Mouse (Mus musculus) ovary, postnatal 36 days (tissue): Measurements from ENCODE around the gene Polr2g.

ENCODE experiments used
- DNase-seq: peaks from one replicate; pipeline ENCODE4 v3.0.0; 2022; ENCODE audit warnings: low spot score, mixed read lengths

Gene Polr2g

DNA sequence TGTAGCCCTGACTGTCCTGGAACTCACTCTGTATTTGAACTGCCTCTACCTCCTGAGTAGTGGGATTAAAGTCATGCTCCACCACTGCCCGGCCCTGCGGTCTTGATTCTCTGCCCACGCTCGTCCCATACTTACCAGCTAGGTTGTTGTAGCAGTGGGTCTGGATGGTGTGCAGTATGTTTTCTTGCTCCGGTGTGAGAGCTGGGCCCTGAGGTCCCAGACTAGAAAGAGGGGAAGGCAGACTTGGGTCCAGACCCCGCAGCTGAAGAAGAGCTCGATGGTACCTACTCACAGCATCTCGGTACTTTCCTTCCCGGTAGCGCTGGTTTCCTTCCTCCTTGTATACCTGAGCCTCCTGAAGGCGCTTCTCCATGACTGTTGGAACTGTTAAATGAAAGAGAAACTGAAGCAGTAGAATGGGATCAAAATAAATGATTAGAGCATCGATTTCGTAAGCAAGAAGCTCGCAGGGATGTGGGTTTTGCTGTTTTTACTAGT is 20.0 kb upstream of the Polr2g start:
- no peak for DNase-seq

GRCm38 (mm10) chr19:8817001-8817400 is 18.6 kb upstream of the Polr2g start:
- no peak for DNase-seq

DNA sequence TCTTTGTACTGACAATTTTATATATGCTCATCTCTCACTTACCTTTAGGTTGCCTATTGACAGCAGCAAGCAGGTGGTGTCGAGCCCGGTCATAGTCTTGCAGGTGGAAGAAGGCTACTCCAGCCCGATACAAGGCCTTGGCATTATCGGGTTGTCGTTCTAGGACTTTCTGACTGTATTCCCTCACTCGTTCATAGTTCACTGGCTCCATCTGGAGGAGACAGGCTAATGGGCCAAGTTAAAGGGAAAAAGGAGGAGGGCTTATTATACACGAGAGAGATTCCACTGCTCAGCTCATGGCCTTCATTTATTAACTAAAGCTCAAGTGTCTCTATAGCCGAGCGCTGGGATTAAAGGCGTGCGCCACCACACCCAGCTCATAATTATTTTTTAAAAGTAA is 17.4 kb upstream of the Polr2g start:
- DNase-seq = no peak

GRCm38 (mm10) chr19:8806810-8807209 is 8.4 kb upstream of the Polr2g start:
- DNase-seq = no peak

DNA sequence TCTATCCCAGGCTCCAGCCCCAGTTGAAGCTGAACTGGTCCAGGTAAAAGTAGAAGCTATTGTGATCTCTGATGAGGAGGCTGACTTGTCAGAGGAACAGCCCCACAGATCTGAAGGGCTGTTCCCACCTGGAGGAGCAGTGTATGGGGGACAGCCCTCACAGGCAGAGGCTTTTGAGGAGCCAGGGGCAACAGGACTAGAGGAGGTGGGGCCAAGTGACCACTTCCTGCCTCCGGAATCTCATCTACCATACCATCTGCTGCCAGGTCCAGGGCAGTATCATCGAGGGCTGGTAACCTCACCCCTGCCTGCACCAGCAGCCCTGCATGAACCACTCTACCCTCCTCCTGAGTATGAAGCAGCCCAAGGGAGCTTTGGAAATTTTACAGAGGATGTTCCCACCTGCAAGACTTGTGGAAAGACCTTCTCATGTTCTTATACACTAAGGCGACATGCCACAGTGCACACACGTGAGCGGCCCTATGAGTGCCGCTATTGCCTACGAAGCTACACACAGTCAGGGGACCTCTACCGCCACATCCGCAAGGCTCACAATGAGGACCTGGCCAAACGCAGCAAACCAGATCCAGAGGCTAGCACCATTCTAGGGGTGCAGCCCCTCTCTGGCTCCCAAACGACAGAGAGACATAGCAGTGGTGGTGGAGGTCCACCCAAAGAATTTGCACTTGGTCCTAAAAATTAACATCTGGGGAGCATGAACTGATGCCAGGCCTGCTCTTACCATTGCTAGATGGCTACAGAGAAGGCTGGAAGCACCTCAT is 5.7 kb upstream of the Polr2g start:
- DNase-seq = no peak

- no peak for DNase-seq
These were observed 4.9 kb upstream of the Polr2g start for GRCm38 (mm10) chr19:8803204-8803780.

GRCm38 (mm10) chr19:8802130-8802821 is 3.9 kb upstream of the Polr2g start, which contains the start of gene Zbtb3:
TSS of gene Zbtb3 (plus strand) at chr19:8802555.
- peak; percentile 87 for DNase-seq

DNA sequence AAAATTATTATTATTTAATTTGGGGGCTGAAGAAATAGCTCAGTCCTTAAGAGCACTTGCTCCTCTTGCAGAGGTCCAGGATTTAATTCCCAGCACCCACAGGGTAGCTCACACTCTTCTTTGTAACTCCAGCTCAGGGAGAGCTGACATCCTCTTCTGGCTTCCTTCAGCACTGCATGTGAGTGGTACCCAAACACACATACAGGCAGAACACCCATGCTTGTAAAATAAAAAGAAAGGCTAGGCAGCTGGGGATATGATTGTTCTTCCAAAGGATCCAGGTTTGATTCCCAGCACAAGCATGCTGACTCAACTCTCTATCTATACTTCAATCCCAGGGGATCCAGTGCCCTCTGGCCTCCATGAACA is 554 bp upstream of the Polr2g start:
- DNase-seq = no peak

- no peak for DNase-seq
These were observed 8.2 kb downstream of the Polr2g start for GRCm38 (mm10) chr19:8790171-8790570.

DNA sequence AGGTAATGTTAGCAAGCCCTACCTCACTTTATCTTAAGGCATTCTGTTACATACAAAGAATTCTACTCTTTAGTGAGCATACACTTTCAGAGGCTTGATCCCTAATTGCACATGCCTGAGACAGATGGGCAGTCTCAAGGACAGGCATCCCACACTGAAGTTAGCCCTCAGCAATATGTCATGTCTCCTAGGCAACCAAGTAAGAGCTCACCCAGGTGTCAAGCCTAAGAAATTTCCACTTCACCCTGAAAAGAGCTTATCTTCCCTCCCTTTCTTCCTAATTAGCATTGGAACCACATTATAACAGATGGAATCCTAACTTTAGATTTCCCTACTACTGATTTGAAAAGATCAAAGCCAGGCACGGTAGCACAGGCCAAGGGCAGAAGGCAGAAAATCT is 9.2 kb downstream of the Polr2g start:
- no peak for DNase-seq

DNA sequence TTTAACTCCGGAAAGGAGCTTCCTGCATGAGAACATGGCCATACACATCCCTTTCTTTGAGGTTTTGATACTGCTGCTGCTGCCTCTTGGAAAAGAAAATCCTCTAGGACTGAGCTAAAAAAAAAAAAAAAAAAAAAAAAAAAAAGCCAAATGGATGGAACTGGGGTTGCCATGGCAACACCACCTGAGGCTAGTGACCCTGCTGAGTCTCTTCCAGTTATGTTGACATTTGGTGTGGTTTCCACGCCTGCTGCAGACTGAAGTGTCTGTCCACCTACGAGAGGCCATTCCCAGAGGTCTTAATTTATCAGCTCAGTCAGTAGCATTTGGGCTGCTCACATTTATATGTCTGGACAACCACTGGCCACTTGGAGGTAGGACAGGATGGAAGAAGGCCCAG is 9.9 kb downstream of the Polr2g start:
- no peak for DNase-seq

DNA sequence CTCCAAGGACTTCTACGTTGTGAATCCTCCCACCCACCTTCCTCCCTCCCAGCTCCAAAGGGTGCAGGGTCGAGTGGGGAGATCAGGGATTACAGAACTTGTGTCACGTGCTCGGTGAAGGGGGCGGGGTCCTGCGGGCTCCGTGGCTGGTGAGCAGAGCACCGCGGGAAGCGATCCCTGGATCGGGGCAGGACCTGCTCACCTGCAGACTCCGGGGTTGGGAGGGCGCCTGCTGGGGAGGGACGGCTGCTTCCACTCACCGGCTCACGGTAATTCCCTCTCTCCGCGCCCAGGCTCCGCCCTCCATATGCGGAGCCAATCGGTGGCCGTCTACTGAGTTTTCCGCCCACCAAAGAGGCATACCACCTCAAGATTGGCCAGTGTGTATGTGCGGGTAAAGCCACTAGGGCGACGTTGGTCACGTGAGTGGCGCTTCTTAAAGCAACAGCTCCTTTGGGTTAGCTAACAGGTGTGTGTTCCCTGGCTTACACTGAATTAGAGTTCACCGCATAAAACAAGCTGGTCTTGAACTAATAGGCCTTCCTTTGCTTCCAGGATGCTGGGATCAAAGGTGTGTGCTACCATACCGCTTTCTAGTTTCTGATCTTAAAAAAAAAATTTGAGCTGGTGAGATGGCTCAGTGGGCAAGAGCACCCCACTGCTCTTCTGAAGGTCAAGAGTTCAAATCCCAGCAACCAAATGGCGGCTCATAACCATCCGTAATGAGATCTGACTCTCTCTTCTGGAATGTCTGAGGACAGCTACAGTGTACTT is 12.2 kb downstream of the Polr2g start, which contains the start of gene Taf6l:
Gene Taf6l, minus strand, starts transcription at position 410 of the 774 bp plus-strand sequence.
- DNase-seq = peak; percentile 86

DNA sequence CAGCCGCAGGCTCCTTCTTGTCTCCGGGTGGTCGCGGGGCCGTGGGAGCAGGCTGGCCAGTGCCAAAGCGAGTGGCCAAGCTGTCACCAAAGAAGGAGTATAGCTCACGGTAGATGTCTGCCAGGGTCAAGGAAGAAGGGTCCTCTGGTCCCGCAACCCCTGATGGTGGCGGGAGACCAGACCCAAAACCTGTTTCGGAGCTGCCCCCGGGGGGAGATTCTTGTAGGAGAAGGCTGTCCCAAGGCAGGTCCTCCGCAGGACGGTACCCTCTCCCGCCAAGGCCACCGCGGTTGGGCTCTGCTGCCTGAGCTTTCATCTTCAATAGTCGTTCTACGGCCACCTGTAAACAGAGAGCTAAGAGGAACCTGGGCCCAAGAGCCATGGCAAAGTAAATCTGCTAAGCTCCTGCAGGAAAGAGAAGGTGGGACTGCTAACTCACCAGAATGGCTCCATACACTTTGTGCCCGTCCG is 23.4 kb downstream of the Polr2g start:
- DNase-seq = no peak

DNA sequence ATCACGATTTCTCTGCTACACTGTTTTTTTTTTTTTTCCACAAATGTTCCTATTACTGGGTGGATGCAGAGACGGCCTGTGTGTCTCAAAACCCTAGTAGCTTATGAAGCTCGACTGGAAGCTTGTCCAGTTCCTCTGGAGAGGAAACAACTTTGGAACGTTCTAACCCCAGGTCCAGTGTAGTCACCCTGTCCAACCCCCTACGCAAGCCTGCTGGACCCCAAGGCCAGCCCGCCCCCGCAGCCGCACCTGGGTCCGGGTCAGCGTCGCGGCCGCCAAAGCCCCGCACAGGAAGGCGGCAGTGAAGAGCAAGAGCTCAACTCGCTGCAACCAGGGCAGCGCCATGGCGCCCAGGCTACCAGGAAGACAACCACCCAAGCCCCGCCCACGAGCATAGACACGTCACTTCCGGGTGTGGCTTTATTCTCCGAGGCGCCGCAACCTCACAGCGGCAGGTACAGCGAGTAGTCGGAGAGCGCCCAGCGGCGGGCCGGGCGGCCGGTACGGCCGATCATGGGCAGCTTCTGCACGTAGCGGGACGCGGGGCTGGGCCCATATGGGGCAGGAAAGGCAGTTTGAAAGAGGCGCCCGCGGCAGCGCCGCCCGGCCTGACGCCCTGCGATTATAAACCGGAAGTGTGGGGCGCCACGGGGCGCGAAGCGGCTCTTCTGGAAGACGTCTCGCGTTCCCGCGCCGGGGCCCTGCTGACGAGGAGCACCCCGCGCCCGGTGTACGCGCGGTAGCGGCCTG is 24.1 kb downstream of the Polr2g start, which contains the start of gene Tmem179b:
Gene Tmem179b, minus strand, starts transcription at position 382 of the 750 bp plus-strand sequence.
- peak; percentile 96 for DNase-seq

- DNase-seq = no peak
These were observed 25.0 kb downstream of the Polr2g start for GRCm38 (mm10) chr19:8773409-8773808.

DNA sequence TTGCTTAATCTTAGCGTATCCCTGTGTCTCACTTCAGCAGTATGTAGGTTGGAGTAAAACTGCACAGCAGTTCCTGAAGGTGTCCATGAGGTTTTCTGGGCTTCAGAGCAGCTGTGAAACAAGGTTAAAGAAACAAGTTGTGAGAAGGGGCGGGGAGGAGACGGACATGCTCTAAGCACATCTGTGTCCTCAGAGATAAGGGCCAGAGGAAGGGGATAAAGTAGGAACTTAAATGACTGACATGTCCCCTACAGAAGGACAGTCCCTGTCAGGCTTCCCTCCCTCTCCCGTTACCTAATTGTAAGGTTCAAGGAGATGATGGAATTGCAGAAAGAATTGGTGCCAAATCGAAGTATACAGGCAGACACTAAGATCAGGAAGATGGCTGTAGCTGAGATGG is 25.4 kb downstream of the Polr2g start:
- no peak for DNase-seq

DNA sequence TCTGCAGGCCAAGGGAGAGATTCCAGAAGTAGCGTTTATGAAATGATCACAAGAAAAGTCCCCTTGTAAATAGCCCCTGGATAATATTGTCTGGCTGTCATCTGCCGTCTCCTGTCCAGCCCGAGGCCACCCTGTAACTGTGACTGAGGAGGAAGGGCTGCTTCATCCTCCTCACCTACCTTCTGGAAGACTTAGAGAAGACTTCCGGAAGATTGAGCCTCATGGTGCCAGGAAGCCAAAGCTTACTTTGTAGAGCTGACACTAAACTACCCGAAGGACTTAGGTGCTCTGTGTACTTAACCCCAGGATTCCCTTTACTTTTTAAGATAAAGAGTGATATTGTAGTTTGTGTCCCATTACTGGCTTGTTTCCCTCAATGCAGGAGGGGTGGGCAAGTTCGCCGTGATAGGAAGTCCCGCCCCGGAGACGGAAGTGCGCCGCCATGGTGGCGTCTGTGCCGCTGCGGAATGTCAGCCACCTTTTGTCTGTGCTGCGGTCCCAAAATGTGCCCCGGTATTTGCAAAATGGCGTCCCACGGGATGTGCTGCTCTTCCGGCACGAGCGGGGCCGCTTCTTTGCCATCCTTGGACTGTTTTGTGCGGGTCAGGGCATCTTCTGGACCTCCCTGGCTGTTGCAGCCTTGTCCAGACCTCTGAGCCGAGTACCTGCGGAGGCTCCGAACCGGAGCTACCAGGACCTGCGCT is 27.7 kb downstream of the Polr2g start, which contains the start of gene Tmem223:
Gene Tmem223, plus strand, starts transcription at position 430 of the 704 bp plus-strand sequence.
- DNase-seq = peak; percentile 81

DNA sequence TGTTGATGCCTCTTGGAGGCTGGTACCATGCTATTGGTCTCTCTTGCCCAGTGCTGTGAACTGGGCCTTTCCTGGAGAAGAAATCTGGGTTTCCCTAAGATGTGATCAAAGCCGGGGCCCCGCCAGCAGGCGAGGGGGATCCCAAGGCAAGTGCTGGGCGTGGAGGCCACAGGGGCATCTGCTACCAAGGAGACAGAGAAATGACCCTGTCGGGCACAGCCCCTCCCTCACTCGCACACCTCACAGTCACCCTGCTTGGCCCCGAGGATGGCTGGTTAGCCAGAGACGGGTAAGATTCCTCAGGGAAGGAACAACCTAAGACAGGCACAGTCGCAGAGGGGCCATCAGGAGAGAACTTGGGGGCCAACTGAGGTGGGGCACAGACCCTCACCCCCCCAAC is 32.8 kb downstream of the Polr2g start:
- no peak for DNase-seq

- no peak for DNase-seq
These were observed 35.1 kb downstream of the Polr2g start for GRCm38 (mm10) chr19:8763276-8763675.

GRCm38 (mm10) chr19:8760757-8761156 is 37.6 kb downstream of the Polr2g start:
- no peak for DNase-seq
